Mouse (Mus musculus) embryonic facial prominence, embryonic 11.5 days (tissue): ENCODE results near the gene Tradd. TPM values are rescaled to one million over a fixed set of nuclear protein-coding genes. Genes with fewer than 3 reads are reported as not detected.

Experiments used
- ATAC-seq: fragments of 200-750 bp; cut with Nextera tagmentation; replicated peaks from 2 replicates; pipeline ENCODE4 v1.8.0; 2017; ENCODE audit warnings: low read depth; ENCODE audit not compliant: insufficient number of reproducible peaks, low FRiP score, low TSS enrichment
- DNase-seq: peaks from one replicate; pipeline ENCODE4 v3.0.0-alpha.2; 2015; ENCODE audit warnings: low spot score
- H3K27ac ChIP-seq: fragments of 300-500 bp; sonication (generic); replicated peaks from 2 replicates; pipeline ENCODE4 v1.5.1; 2014; ENCODE audit warnings: mild to moderate bottlenecking, low read depth, low read length, control low read depth
- H3K27me3 ChIP-seq: fragments of 300-500 bp; sonication (generic); 2 replicates; pipeline ENCODE4 v1.6.1; 2014; ENCODE audit warnings: mild to moderate bottlenecking, low read length, moderate library complexity, mixed read lengths; ENCODE audit not compliant: control insufficient read depth, insufficient read depth
- H3K36me3 ChIP-seq: fragments of 300-500 bp; sonication (generic); replicated peaks from 2 replicates; pipeline ENCODE4 v1.6.1; 2014; ENCODE audit warnings: low read depth, mild to moderate bottlenecking, low read length, moderate library complexity, mixed read lengths; ENCODE audit not compliant: control insufficient read depth, insufficient read depth
- H3K4me1 ChIP-seq: fragments of 300-500 bp; sonication (generic); 2 replicates; pipeline ENCODE4 v1.6.1; 2014; ENCODE audit warnings: low read length, mixed read lengths; ENCODE audit not compliant: control insufficient read depth, insufficient read depth
- H3K4me2 ChIP-seq: fragments of 300-500 bp; sonication (generic); 2 replicates; pipeline ENCODE4 v1.6.1; 2014; ENCODE audit warnings: low read depth, mild to moderate bottlenecking, control low read depth, low read length, moderate library complexity
- H3K4me3 ChIP-seq: fragments of 300-500 bp; sonication (generic); 2 replicates; pipeline ENCODE4 v1.5.1; 2014; ENCODE audit warnings: low read depth, low read length, control low read depth
- H3K9ac ChIP-seq: fragments of 300-500 bp; sonication (generic); replicated peaks from 2 replicates; pipeline ENCODE4 v1.6.1; 2014; ENCODE audit warnings: mild to moderate bottlenecking, control low read depth, low read length
- H3K9me3 ChIP-seq: fragments of 300-500 bp; sonication (generic); replicated peaks from 2 replicates; pipeline ENCODE4 v1.6.1; 2016; ENCODE audit warnings: mild to moderate bottlenecking, low read length, inconsistent platforms, mixed read lengths; ENCODE audit not compliant: control insufficient read depth
- WGBS: fragments of 180-500 bp; shearing (Covaris S2); extraction: QIAGEN DNeasy Blood & Tissue Kit; methylation state at CpG from one replicate; pipeline ENCODE4 v1.1.7; 2014; 5-methylcytosine and 5-hydroxymethylcytosine counted together
- polyA plus RNA-seq: library from polyadenylated mRNA; unstranded; fragments of >200 nt; fragmentation: Nextera tagmentation; extraction: Ambion mirVana; gene quantifications from 2 replicates; pipeline ENCODE4 v1.2.1, GENCODE M21; 2014

Tradd gene
- polyA plus RNA-seq, 1 experiment from 2014 or later, result 14.0 TPM

- Histone ChIP-seq H3K27ac (no peak overlapping the region), H3K36me3 (no peaks in the 10 kb centered on the region; the same call in 1 of the 2 replicates), H3K4me3 (no peak overlapping the region), H3K4me1 (peaks cover 5% of the 10 kb centered on the region; the same call in 1 of the 2 replicates), H3K9ac (no peak overlapping the region), H3K4me2 (no peak overlapping the region), H3K27me3 (peaks cover 9% of the 10 kb centered on the region), H3K9me3 (no peaks in the 10 kb centered on the region)
- DNase-seq (no peak), ATAC-seq (no peak)
- WGBS, result 50% methylated on average over 12 of the region's 12 CpGs
Measured at GRCm38 (mm10) chr8:105285514-105285913, 21.1 kb upstream of the Tradd start.

- H3K27ac ChIP-seq, result no peak overlapping the region
- no peak overlapping the region for H3K4me2 ChIP-seq
- no peaks in the 10 kb centered on the region; the same call in 1 of the 2 replicates for H3K36me3 ChIP-seq
- ATAC-seq (no peak), DNase-seq (peak; percentile 62)
- H3K27me3 ChIP-seq, result peaks cover 21% of the 10 kb centered on the region
- H3K9me3 ChIP-seq, result no peaks in the 10 kb centered on the region
- H3K9ac ChIP-seq, result no peak overlapping the region
- no peak overlapping the region for H3K4me3 ChIP-seq
- H3K4me1 ChIP-seq, result no peaks in the 10 kb centered on the region
- 22% methylated on average over 23 of the region's 23 CpGs for WGBS
Measured at GRCm38 (mm10) chr8:105283074-105283473, 18.7 kb upstream of the Tradd start.

- Histone ChIP-seq H3K4me1 (no peaks in the 10 kb centered on the region), H3K27ac (no peak overlapping the region), H3K27me3 (peaks cover 26% of the 10 kb centered on the region), H3K4me2 (no peak overlapping the region), H3K9ac (no peak overlapping the region), H3K4me3 (no peak overlapping the region), H3K9me3 (no peaks in the 10 kb centered on the region), H3K36me3 (no peaks in the 10 kb centered on the region; the same call in 1 of the 2 replicates)
- 93% methylated on average over 4 of the region's 4 CpGs for WGBS
- DNase-seq (no peak), ATAC-seq (no peak)
Measured at GRCm38 (mm10) chr8:105282239-105282638, 17.8 kb upstream of the Tradd start.

GRCm38 (mm10) chr8:105281821-105282220, 17.4 kb upstream of the Tradd start:
- DNase-seq, result no peak
- ATAC-seq, result no peak
- peaks cover 30% of the 10 kb centered on the region for H3K27me3 ChIP-seq

GRCm38 (mm10) chr8:105280567-105280966, 16.2 kb upstream of the Tradd start:
- ATAC-seq (no peak), DNase-seq (no peak)
- H3K27me3 ChIP-seq, result peaks cover 43% of the 10 kb centered on the region
- H3K36me3 ChIP-seq, result no peaks in the 10 kb centered on the region; the same call in 1 of the 2 replicates
- no peak overlapping the region for H3K27ac ChIP-seq
- H3K9me3 ChIP-seq, result no peaks in the 10 kb centered on the region
- 67% methylated on average over 3 of the region's 3 CpGs for WGBS
- no peak overlapping the region for H3K9ac ChIP-seq
- no peak overlapping the region for H3K4me2 ChIP-seq
- H3K4me1 ChIP-seq, result peaks cover 7% of the 10 kb centered on the region
- no peak overlapping the region for H3K4me3 ChIP-seq

More at GRCm38 (mm10) chr8:105281821-105282220, 17.4 kb upstream of the Tradd start:
- no peaks in the 10 kb centered on the region; the same call in 1 of the 2 replicates for H3K36me3 ChIP-seq
- no peak overlapping the region for H3K4me3 ChIP-seq
- no peaks in the 10 kb centered on the region for H3K9me3 ChIP-seq
- no peak overlapping the region for H3K27ac ChIP-seq
- no peaks in the 10 kb centered on the region for H3K4me1 ChIP-seq
- H3K9ac ChIP-seq, result no peak overlapping the region
- WGBS, result 91% methylated on average over 12 of the region's 12 CpGs
- H3K4me2 ChIP-seq, result no peak overlapping the region

GRCm38 (mm10) chr8:105278911-105279334, 14.5 kb upstream of the Tradd start:
- WGBS, result 2% methylated on average over 28 of the region's 28 CpGs
- no peak overlapping the region for H3K4me2 ChIP-seq
- H3K9ac ChIP-seq, result no peak overlapping the region
- no peak overlapping the region for H3K4me3 ChIP-seq
- no peak for DNase-seq
- ATAC-seq, result peak; percentile 27
- H3K27ac ChIP-seq, result no peak overlapping the region
- peaks cover 8% of the 10 kb centered on the region for H3K4me1 ChIP-seq
- H3K36me3 ChIP-seq, result no peaks in the 10 kb centered on the region; the same call in 1 of the 2 replicates
- H3K27me3 ChIP-seq, result peaks cover 57% of the 10 kb centered on the region
- H3K9me3 ChIP-seq, result no peaks in the 10 kb centered on the region

- peak; percentile 66 for DNase-seq
- H3K4me3 ChIP-seq, result peak overlapping the region; percentile 30
- no peaks in the 10 kb centered on the region for H3K9me3 ChIP-seq
- H3K9ac ChIP-seq, result 0 out of 2 replicates have a peak overlapping the region, but pooled peaks have one; percentile 30
- H3K36me3 ChIP-seq, result no peaks in the 10 kb centered on the region; the same call in 1 of the 2 replicates
- WGBS, result 2% methylated on average over 30 of the region's 30 CpGs
- peak; percentile 45 for ATAC-seq
- peaks cover 8% of the 10 kb centered on the region for H3K4me1 ChIP-seq
- peak overlapping the region; percentile 71 for H3K4me2 ChIP-seq
- H3K27ac ChIP-seq, result no peak overlapping the region
- H3K27me3 ChIP-seq, result peaks cover 76% of the 10 kb centered on the region
Measured at GRCm38 (mm10) chr8:105276292-105277120, 12.1 kb upstream of the Tradd start.

- H3K9me3 ChIP-seq, result no peaks in the 10 kb centered on the region
- no peaks in the 10 kb centered on the region for H3K36me3 ChIP-seq
- 0 out of 2 replicates have a peak within 1 kb of the TSS, but pooled peaks have one; percentile 30 for H3K9ac ChIP-seq
- peak within 1 kb of the TSS; percentile 30 for H3K4me3 ChIP-seq
- H3K4me1 ChIP-seq, result peaks cover 8% of the 10 kb centered on the region
- DNase-seq (no peak), ATAC-seq (no peak)
- no peak within 1 kb of the TSS for H3K27ac ChIP-seq
- H3K27me3 ChIP-seq, result peaks cover 82% of the 10 kb centered on the region
- WGBS, result 3% methylated on average over 10 of the region's 10 CpGs
- peak within 1 kb of the TSS; percentile 71 for H3K4me2 ChIP-seq
Measured at GRCm38 (mm10) chr8:105275840-105276239, 11.4 kb upstream of the Tradd start, which contains the start of gene Nol3. Gene Nol3, plus strand, starts transcription at chr8:105276140.
